Mouse (Mus musculus): ENCODE measurements around the gene Otog. TPM values are rescaled to one million over a fixed set of nuclear protein-coding genes. Genes with fewer than 3 reads are reported as not detected.

The Otog gene
- polyA plus RNA-seq (2014; fragmentation: Nextera tagmentation; extraction: Ambion mirVana) = not detected in 2 replicates

DNA sequence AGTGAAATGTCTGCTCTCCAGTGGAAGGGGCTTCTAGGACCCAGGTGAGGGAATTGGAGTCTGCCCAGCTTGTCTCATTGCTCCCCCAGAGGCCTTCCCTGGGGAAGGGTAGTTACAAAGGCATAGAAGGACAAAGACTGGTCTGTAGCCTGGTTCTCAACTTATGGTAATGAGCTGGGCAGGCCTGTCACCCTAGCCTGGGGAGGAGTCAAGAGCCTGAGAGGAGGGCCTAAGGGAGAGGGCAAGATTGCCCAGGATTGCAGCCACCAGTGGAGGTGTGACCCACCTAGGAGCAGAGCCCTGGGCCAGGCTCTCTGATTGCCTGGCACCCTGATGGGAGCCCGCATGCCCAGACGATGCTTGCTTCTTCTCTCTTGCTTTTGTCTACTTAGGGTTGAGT lies at the start of gene Otog:
Gene Otog, plus strand, starts transcription at position 292 of the 400 bp plus-strand sequence.
- no peak within 1 kb of the TSS for H3K27ac ChIP-seq (ENCODE audit: low read depth, low read length)
- H3K9me3 ChIP-seq (ENCODE audit: control insufficient read depth, low read length) = no peaks in the 10 kb centered on the region
- H3K36me3 ChIP-seq (ENCODE audit: control insufficient read depth, insufficient read depth, low read length) = no peaks in the 10 kb centered on the region
- H3K4me2 ChIP-seq = no peak within 1 kb of the TSS
- no peak for ATAC-seq (ENCODE audit: low FRiP score)
- no peaks in the 10 kb centered on the region; the same call in 1 of the 2 replicates for H3K4me1 ChIP-seq (ENCODE audit: control insufficient read depth, insufficient read depth, low read length)
- H3K27me3 ChIP-seq (ENCODE audit: control insufficient read depth, insufficient read depth, low read length) = no peaks in the 10 kb centered on the region
- 31% methylated on average over 2 of the region's 2 CpGs for WGBS
- H3K9ac ChIP-seq (ENCODE audit: low read length) = no peak within 1 kb of the TSS
- DNase-seq (ENCODE audit: low spot score, missing footprints) = no peak
- H3K4me3 ChIP-seq (ENCODE audit: low read depth, low read length) = no peak within 1 kb of the TSS

GRCm38 (mm10) chr7:46195356-46195755 lies 45.4 kb upstream of the Otog start:
- ATAC-seq (ENCODE audit: low FRiP score) = no peak
- Histone ChIP-seq H3K9ac (ENCODE audit: low read length) (no peak overlapping the region), H3K4me2 (no peak overlapping the region), H3K4me3 (ENCODE audit: low read depth, low read length) (no peak overlapping the region), H3K4me1 (ENCODE audit: control insufficient read depth, insufficient read depth, low read length) (no peaks in the 10 kb centered on the region), H3K27me3 (ENCODE audit: control insufficient read depth, insufficient read depth, low read length) (no peaks in the 10 kb centered on the region), H3K36me3 (ENCODE audit: control insufficient read depth, insufficient read depth, low read length) (no peaks in the 10 kb centered on the region), H3K27ac (ENCODE audit: low read depth, low read length) (no peak overlapping the region), H3K9me3 (ENCODE audit: control insufficient read depth, low read length) (no peaks in the 10 kb centered on the region)
- no peak for DNase-seq (ENCODE audit: low spot score, missing footprints)
- 88% methylated on average over 5 of the region's 5 CpGs for WGBS

GRCm38 (mm10) chr7:46200021-46200420 lies 40.8 kb upstream of the Otog start:
- ATAC-seq (ENCODE audit: low FRiP score) = no peak

DNA sequence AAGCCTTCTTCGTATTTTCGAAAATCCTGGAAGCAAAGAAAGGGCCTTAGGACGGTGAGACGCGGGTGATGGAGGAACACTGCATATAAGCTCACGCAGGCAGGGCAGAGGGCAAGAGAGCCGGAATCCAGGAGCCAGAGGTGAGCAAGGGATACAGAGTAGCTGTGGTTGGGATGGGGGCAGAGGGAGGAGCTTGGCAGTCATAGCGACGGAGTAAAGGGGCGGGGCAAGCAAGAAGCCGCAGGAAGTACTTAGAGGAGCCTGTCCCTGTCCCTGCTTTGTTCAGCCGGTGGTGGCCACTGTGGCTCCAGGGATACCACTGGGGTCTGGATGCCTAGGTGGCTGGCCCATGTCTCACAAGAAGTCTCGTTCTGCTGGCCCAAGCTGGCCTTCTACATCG lies 39.1 kb upstream of the Otog start:
- DNase-seq (ENCODE audit: low spot score, missing footprints) = peak; percentile 94
- Histone ChIP-seq H3K9ac (ENCODE audit: low read length) (peak overlapping the region; percentile 7), H3K36me3 (ENCODE audit: control insufficient read depth, insufficient read depth, low read length) (no peaks in the 10 kb centered on the region), H3K9me3 (ENCODE audit: control insufficient read depth, low read length) (no peaks in the 10 kb centered on the region), H3K4me2 (0 out of 2 replicates have a peak overlapping the region, but pooled peaks have one; percentile 16), H3K27ac (ENCODE audit: low read depth, low read length) (no peak overlapping the region), H3K4me3 (ENCODE audit: low read depth, low read length) (no peak overlapping the region), H3K27me3 (ENCODE audit: control insufficient read depth, insufficient read depth, low read length) (no peaks in the 10 kb centered on the region), H3K4me1 (ENCODE audit: control insufficient read depth, insufficient read depth, low read length) (0 out of 2 replicates have a peak, but pooled peaks cover 3% of the 10 kb centered on the region)
- ATAC-seq (ENCODE audit: low FRiP score) = peak; percentile 84
- 10% methylated on average over 14 of the region's 14 CpGs for WGBS

More at GRCm38 (mm10) chr7:46200021-46200420, 40.8 kb upstream of the Otog start:
- no peak for DNase-seq (ENCODE audit: low spot score, missing footprints)
- Histone ChIP-seq H3K9ac (ENCODE audit: low read length) (no peak overlapping the region), H3K4me3 (ENCODE audit: low read depth, low read length) (no peak overlapping the region), H3K9me3 (ENCODE audit: control insufficient read depth, low read length) (no peaks in the 10 kb centered on the region), H3K36me3 (ENCODE audit: control insufficient read depth, insufficient read depth, low read length) (no peaks in the 10 kb centered on the region), H3K27me3 (ENCODE audit: control insufficient read depth, insufficient read depth, low read length) (no peaks in the 10 kb centered on the region), H3K27ac (ENCODE audit: low read depth, low read length) (no peak overlapping the region), H3K4me2 (no peak overlapping the region), H3K4me1 (ENCODE audit: control insufficient read depth, insufficient read depth, low read length) (0 out of 2 replicates have a peak, but pooled peaks cover 3% of the 10 kb centered on the region)
- 66% methylated on average over 6 of the region's 6 CpGs for WGBS

GRCm38 (mm10) chr7:46204046-46204471 lies 36.7 kb upstream of the Otog start:
- WGBS = 40% methylated on average over 11 of the region's 11 CpGs
- ATAC-seq (ENCODE audit: low FRiP score) (no peak; the same call in 1 of the 2 replicates), DNase-seq (ENCODE audit: low spot score, missing footprints) (peak; percentile 90)
- Histone ChIP-seq H3K4me2 (no peak overlapping the region), H3K27ac (ENCODE audit: low read depth, low read length) (no peak overlapping the region), H3K9me3 (ENCODE audit: control insufficient read depth, low read length) (no peaks in the 10 kb centered on the region), H3K4me1 (ENCODE audit: control insufficient read depth, insufficient read depth, low read length) (0 out of 2 replicates have a peak, but pooled peaks cover 3% of the 10 kb centered on the region), H3K36me3 (ENCODE audit: control insufficient read depth, insufficient read depth, low read length) (no peaks in the 10 kb centered on the region), H3K27me3 (ENCODE audit: control insufficient read depth, insufficient read depth, low read length) (no peaks in the 10 kb centered on the region), H3K4me3 (ENCODE audit: low read depth, low read length) (no peak overlapping the region), H3K9ac (ENCODE audit: low read length) (no peak overlapping the region)

- 80% methylated on average over 6 of the region's 6 CpGs for WGBS
- H3K4me3 ChIP-seq (ENCODE audit: low read depth, low read length) = no peak overlapping the region
- H3K4me1 ChIP-seq (ENCODE audit: control insufficient read depth, insufficient read depth, low read length) = 0 out of 2 replicates have a peak, but pooled peaks cover 3% of the 10 kb centered on the region
- DNase-seq (ENCODE audit: low spot score, missing footprints) = no peak
- H3K27ac ChIP-seq (ENCODE audit: low read depth, low read length) = no peak overlapping the region
- no peak overlapping the region for H3K4me2 ChIP-seq
- no peak overlapping the region for H3K9ac ChIP-seq (ENCODE audit: low read length)
- no peaks in the 10 kb centered on the region for H3K36me3 ChIP-seq (ENCODE audit: control insufficient read depth, insufficient read depth, low read length)
- H3K9me3 ChIP-seq (ENCODE audit: control insufficient read depth, low read length) = no peaks in the 10 kb centered on the region
- H3K27me3 ChIP-seq (ENCODE audit: control insufficient read depth, insufficient read depth, low read length) = no peaks in the 10 kb centered on the region
- ATAC-seq (ENCODE audit: low FRiP score) = no peak
Measured at GRCm38 (mm10) chr7:46204775-46205174, 36.0 kb upstream of the Otog start.

GRCm38 (mm10) chr7:46208131-46208530 lies 32.7 kb upstream of the Otog start:
- H3K27ac ChIP-seq (ENCODE audit: low read depth, low read length) = no peak overlapping the region
- H3K4me3 ChIP-seq (ENCODE audit: low read depth, low read length) = no peak overlapping the region
- DNase-seq (ENCODE audit: low spot score, missing footprints) = no peak
- ATAC-seq (ENCODE audit: low FRiP score) = no peak
- no peaks in the 10 kb centered on the region for H3K36me3 ChIP-seq (ENCODE audit: control insufficient read depth, insufficient read depth, low read length)
- WGBS = 93% methylated on average over 8 of the region's 8 CpGs
- H3K9ac ChIP-seq (ENCODE audit: low read length) = no peak overlapping the region
- no peaks in the 10 kb centered on the region for H3K4me1 ChIP-seq (ENCODE audit: control insufficient read depth, insufficient read depth, low read length)
- no peaks in the 10 kb centered on the region for H3K9me3 ChIP-seq (ENCODE audit: control insufficient read depth, low read length)
- H3K4me2 ChIP-seq = no peak overlapping the region
- no peaks in the 10 kb centered on the region for H3K27me3 ChIP-seq (ENCODE audit: control insufficient read depth, insufficient read depth, low read length)

- Histone ChIP-seq H3K4me3 (ENCODE audit: low read depth, low read length) (no peak overlapping the region), H3K4me1 (ENCODE audit: control insufficient read depth, insufficient read depth, low read length) (no peaks in the 10 kb centered on the region), H3K4me2 (no peak overlapping the region), H3K9me3 (ENCODE audit: control insufficient read depth, low read length) (no peaks in the 10 kb centered on the region), H3K27me3 (ENCODE audit: control insufficient read depth, insufficient read depth, low read length) (no peaks in the 10 kb centered on the region), H3K27ac (ENCODE audit: low read depth, low read length) (no peak overlapping the region), H3K36me3 (ENCODE audit: control insufficient read depth, insufficient read depth, low read length) (no peaks in the 10 kb centered on the region), H3K9ac (ENCODE audit: low read length) (no peak overlapping the region)
- no peak for DNase-seq (ENCODE audit: low spot score, missing footprints)
- 87% methylated on average over 6 of the region's 6 CpGs for WGBS
- no peak for ATAC-seq (ENCODE audit: low FRiP score)
Measured at GRCm38 (mm10) chr7:46210276-46210675, 30.5 kb upstream of the Otog start.

DNA sequence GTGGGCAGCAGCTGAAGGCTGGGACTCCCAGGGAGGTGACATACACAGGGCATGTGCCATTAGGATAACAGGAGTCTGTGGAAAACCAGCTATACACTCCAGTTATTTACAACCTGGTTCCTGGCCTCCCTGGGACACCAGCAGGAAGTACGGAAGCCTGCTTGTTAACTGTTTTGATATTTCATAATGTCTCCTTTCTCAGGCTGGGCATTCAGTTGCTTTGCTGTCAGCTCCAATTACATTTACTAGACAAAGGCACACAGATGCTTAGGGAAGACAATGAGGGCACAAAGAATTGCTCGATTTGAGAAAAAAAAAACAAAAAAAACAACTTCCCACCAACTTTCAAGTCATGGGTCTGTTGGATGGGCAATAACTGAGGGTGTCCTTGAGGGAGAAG lies 24.3 kb upstream of the Otog start:
- H3K4me2 ChIP-seq = no peak overlapping the region
- H3K9ac ChIP-seq (ENCODE audit: low read length) = no peak overlapping the region
- WGBS = 77% methylated on average over 2 of the region's 2 CpGs
- peaks cover 3% of the 10 kb centered on the region; the same call in 1 of the 2 replicates for H3K4me1 ChIP-seq (ENCODE audit: control insufficient read depth, insufficient read depth, low read length)
- no peak overlapping the region for H3K4me3 ChIP-seq (ENCODE audit: low read depth, low read length)
- H3K9me3 ChIP-seq (ENCODE audit: control insufficient read depth, low read length) = no peaks in the 10 kb centered on the region
- H3K36me3 ChIP-seq (ENCODE audit: control insufficient read depth, insufficient read depth, low read length) = no peaks in the 10 kb centered on the region
- no peaks in the 10 kb centered on the region for H3K27me3 ChIP-seq (ENCODE audit: control insufficient read depth, insufficient read depth, low read length)
- DNase-seq (ENCODE audit: low spot score, missing footprints) = no peak
- no peak overlapping the region for H3K27ac ChIP-seq (ENCODE audit: low read depth, low read length)
- ATAC-seq (ENCODE audit: low FRiP score) = no peak

Data from midbrain, embryonic 11.5 days (tissue).